Mouse (Mus musculus): ENCODE measurements at regions not wholly inside any gene's neighbourhood (a gene's known extent, or its start where the extent isn't known, plus 50 kb on each side); places are given as distances from the start of the nearest gene placed in this dataset.

GRCm38 (mm10) chr1:73438385-73438784 lies 422.7 kb upstream of the Tnp1 start:
- DNase-seq (ENCODE audit: low spot score) = no peak

GRCm38 (mm10) chr1:73428101-73428500 lies 412.4 kb upstream of the Tnp1 start:
- no peak for DNase-seq (ENCODE audit: low spot score)

GRCm38 (mm10) chr1:73425049-73425448 lies 409.3 kb upstream of the Tnp1 start:
- DNase-seq (ENCODE audit: low spot score) = no peak

- DNase-seq (ENCODE audit: low spot score) = no peak
Observed at GRCm38 (mm10) chr1:73418196-73418595, 402.5 kb upstream of the Tnp1 start.

GRCm38 (mm10) chr1:73411452-73411851 lies 395.7 kb upstream of the Tnp1 start:
- DNase-seq (ENCODE audit: low spot score) = no peak

GRCm38 (mm10) chr1:73399178-73399577 lies 383.5 kb upstream of the Tnp1 start:
- no peak for DNase-seq (ENCODE audit: low spot score)

GRCm38 (mm10) chr1:73395034-73395433 lies 379.3 kb upstream of the Tnp1 start:
- DNase-seq (ENCODE audit: low spot score) = no peak

- DNase-seq (ENCODE audit: low spot score) = no peak
Observed at GRCm38 (mm10) chr1:73394466-73394865, 378.8 kb upstream of the Tnp1 start.

GRCm38 (mm10) chr1:73392077-73392476 lies 376.4 kb upstream of the Tnp1 start:
- DNase-seq (ENCODE audit: low spot score) = no peak

GRCm38 (mm10) chr1:73389976-73390375 lies 374.3 kb upstream of the Tnp1 start:
- DNase-seq (ENCODE audit: low spot score) = no peak

GRCm38 (mm10) chr1:73389174-73389573 lies 373.5 kb upstream of the Tnp1 start:
- no peak for DNase-seq (ENCODE audit: low spot score)

GRCm38 (mm10) chr1:73381578-73381977 lies 365.9 kb upstream of the Tnp1 start:
- DNase-seq (ENCODE audit: low spot score) = no peak

- no peak for DNase-seq (ENCODE audit: low spot score)
Observed at GRCm38 (mm10) chr1:73374531-73375375, 359.0 kb upstream of the Tnp1 start.

- no peak for DNase-seq (ENCODE audit: low spot score)
Observed at GRCm38 (mm10) chr1:73368222-73368621, 352.5 kb upstream of the Tnp1 start.

- no peak for DNase-seq (ENCODE audit: low spot score)
Observed at GRCm38 (mm10) chr1:73365842-73366241, 350.1 kb upstream of the Tnp1 start.

GRCm38 (mm10) chr1:73364300-73364683 lies 348.6 kb upstream of the Tnp1 start:
- DNase-seq (ENCODE audit: low spot score) = no peak

- DNase-seq (ENCODE audit: low spot score) = no peak
Observed at GRCm38 (mm10) chr1:73363549-73364299, 348.0 kb upstream of the Tnp1 start.

GRCm38 (mm10) chr1:73362122-73362521 lies 346.4 kb upstream of the Tnp1 start:
- no peak for DNase-seq (ENCODE audit: low spot score)

- DNase-seq (ENCODE audit: low spot score) = no peak
Observed at GRCm38 (mm10) chr1:73361300-73361699, 345.6 kb upstream of the Tnp1 start.

- DNase-seq (ENCODE audit: low spot score) = no peak
Observed at GRCm38 (mm10) chr1:73354447-73354846, 338.7 kb upstream of the Tnp1 start.

GRCm38 (mm10) chr1:73348476-73348875 lies 332.8 kb upstream of the Tnp1 start:
- DNase-seq (ENCODE audit: low spot score) = no peak

- DNase-seq (ENCODE audit: low spot score) = no peak
Observed at GRCm38 (mm10) chr1:73344587-73344986, 328.9 kb upstream of the Tnp1 start.

- DNase-seq (ENCODE audit: low spot score) = no peak
Observed at GRCm38 (mm10) chr1:73341911-73342310, 326.2 kb upstream of the Tnp1 start.

All from adipocyte (in vitro differentiated cells).